Mouse (Mus musculus) kidney, postnatal 25 days (tissue): Measurements from ENCODE around the gene Fnip2.
"Not testable (repeated sequence)": the region's sequence is repeated elsewhere in the genome, so short reads cannot be mapped to it uniquely, and the experiment has no call there.

Experiments
- DNase-seq, 2 experiments: peaks; one replicate each; pipeline ENCODE4 v3.0.0; 2021; ENCODE audit warnings: mixed read lengths in 2 of 2

The Fnip2 gene

DNA sequence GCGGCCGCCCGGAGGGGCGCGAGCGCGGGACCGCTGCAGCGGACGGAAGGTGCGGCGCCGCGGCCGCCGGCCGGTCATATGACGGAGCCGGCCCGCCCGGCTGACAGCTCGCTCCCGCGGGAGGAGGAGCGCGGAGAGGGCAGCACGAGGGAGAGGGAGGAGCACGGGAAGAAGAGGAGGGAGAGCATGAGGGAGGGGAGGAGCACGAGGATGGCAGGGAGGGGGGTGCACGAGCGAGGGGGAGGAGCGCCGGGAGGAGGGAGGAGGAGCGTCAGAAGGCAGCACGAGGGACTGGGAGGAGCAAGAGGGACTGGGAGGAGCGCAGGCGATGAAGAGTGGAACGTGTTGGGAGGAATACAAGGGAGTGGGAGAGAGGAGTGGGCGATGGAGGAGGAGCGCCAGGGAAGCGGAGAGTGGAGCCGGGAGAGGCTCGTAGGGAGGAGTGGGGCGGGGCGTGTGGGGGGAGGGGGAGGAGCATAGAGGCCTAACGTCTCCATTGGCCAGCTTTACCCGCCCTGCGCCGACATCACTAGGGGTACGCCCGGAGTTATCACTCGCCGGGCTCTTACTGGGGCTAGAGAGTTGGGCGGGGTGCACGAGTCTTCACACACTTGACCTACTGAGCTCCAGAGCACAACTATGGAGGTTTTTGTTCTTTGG is at the start of gene Fnip2:
Fnip2 (minus strand) TSS at position 94 of the 660 bp plus-strand sequence.
- peak; percentile 92 to 97 for DNase-seq

DNA sequence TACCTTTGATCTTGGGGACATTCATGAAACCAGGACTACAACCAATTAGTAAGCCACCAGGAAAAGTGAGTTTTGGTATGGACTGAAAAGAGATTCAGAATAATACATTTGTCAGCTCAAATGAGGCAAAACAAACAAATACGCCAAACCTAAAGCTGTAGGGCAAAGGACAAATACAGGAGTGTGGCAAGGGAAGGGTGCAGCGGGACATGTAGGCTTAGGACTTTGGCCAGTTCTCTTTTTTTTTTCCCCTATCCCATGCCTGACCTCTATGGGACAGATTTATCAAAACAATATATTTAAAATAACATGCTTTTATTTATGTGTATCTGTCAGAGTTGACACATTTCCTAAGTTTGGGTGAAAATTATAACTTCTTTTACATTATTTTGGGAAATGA is 42.3 kb upstream of the Fnip2 start:
- DNase-seq = no peak

DNA sequence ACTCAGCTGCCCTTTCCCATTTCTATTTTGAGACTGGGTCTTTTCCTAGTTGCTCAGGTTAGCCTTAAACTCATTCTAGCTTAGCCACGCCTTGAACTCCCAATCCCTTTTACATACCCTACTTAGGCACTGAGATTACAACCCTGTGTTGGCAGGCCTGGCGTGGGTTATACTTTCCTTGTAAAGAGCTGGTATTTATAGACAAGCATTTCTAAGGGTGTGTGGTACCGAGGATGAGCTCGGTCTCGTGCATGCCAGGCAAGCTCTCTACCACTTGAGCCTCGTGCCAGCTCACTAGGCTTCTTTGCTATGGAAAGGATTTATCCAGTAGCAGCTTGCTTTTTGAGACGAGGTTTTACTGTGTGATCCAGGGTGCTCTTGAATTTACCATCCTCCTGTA is 27.9 kb upstream of the Fnip2 start:
- DNase-seq = no peak

DNA sequence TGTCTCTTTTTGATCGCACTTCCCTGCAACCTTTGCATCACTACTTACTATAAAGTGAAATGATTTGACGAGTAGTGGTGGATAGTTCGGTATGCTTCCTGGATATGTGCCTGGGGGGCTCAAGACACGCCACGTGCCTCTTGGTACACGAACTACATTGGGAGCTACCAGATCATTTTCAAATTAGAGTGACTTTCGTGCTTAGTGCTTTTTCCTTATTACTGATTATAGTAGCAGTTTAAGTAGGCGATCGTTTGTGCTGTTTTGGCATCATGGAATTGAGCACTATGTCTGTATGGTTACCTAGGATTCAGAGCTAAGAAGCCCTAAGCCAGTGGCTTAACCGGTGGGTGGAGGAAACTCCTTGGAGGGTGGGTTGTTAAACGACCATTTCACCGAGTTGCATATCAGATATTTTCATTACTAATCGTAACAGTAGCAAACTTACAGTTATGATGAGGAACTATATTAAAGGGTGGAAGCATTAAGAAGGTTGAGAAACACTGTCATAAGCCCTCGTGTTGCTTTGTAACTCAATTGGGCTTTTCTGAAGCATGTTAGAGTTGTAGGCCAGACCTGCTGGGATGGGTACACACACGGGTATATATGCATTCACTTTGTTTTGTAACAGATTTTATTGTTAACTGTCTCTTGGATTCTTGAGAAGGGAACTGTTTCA is 24.3 kb upstream of the Fnip2 start:
- DNase-seq = no peak

DNA sequence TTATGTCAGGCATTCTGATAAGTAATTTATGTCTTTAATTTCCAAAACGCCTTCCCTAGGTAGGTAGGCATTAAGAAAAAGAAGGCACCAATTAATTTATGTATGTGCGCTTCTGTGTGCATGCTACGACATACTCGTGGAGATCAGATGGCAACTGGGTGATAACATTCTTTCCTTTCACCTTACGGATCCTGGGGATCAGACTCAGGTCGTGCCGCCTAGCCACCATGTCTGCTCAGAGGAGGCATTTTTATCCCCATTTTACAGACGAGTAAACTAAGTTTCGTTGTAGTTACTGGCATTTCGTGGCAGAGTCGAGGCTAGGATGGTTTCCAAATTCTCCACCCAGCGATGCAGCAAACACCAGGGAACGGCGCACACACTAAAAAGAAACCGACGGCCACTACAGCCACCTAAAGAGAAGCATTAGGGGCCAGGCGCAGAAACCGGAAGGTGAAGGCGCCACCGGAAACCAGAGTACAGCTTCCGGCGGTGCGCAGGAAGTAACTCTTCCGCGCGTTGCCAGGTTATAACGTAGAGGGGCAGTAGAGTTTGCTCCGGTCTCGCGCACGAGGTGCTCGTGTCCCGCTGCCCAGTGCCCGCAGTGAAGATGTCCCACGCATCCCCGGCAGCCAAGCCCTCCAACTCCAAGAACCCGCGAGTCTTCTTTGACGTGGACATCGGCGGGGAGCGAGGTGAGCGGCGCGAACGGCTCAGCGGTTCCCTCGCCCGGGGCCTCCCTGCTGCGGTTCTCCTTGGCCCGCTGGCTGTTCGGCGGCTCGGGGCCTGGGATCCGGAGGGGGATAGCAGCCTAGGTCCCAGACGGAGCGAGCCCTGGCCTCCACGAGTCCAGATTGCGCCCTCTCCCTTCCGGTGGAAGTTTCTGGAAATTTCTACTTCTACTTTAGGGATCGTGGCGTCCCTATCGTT is 23.5 kb upstream of the Fnip2 start, which contains the start of gene Ppid:
Ppid (plus strand) TSS at position 480 of the 930 bp plus-strand sequence.
- peak; percentile 81 to 90 for DNase-seq

DNA sequence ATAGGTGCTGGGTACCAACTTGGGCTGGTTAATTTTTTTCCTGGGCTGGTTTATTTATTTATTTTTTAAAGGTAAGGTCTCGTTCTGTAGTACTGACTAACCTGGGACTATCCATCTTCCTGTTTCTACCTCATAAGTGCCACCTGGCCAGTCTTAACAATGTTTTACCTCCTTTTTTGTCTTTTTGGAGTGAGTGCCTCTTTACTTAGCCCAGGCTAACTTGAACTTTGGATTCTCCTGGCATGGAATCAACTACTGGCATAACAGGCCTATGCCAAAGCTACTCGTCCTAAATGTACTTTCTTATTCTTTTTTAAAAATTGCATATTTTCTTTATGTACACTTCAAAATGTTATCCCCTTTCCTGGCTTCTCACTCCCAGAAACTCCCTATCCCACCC is 22.1 kb upstream of the Fnip2 start:
- DNase-seq = peak; percentile 35 to 41

DNA sequence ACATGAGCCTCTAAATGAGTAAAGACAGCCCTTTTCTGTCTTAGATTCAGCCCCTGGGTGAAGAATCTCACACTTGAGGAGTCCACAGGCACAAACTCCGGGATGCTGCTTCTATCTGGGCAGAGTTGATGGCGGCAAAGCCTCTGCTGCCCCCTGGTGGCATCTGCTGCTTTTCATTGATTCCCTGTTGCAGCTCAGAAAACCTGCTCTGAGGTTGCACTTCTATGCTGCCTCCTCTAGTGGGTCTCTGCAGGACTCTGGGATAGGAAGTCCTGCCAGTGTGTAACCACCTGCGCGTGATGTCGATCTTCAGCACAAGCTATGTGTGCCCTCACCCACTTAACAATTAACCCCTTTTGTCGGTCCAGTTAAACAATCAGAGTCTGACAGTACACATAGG is 19.2 kb upstream of the Fnip2 start:
- DNase-seq = peak; percentile 89 to 94

DNA sequence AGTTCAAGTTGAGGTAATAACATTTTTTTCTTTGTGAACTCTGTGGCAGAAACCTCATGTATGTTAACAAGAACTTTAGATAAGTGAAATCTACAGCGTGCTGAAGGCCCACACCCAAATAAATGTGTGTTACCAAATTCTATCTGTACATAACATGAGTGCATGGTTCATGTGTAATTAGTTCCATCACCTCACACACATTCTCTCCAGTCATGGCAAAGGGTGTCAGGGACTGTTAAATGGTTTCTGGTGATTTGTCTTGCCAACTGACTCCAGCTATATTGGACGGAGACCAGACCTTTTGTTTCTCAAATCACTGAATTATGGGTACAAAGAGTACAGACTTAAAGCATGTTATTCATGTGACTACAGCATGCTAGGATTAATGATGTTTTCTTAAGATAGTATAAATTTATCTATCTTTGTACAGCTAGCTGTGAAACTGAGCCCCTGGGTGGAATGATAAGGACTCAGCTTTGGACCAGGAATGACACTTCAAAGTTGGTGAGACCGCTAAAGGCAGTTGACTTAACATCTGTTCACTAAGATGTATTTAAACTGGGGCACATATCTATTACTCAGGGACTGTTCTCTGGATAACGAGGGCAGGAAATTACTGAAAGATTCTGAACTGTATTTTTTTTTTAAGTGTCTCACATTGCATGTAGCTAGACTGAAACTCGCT is 12.4 kb upstream of the Fnip2 start:
- no peak for DNase-seq

DNA sequence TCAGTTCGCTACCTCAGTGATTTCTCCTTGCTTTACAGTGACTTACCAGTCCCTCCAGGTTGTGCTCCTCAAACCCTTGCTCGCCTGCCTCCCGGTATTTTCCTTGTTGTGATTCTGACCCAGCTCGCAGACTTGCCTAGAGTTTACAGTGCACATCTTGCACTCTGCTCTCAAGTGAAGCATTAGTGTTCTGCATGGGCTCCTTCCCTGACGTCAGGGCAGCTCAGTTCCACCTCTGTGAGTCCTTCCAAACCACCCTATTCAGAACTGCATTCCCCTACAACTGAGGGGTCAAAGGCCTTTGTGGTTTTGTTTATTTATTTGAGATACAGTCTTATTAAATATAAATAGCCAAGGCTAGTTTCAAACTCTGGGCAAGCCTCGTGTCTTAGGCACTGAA is 10.6 kb upstream of the Fnip2 start:
- peak; percentile 47 to 60 for DNase-seq

DNA sequence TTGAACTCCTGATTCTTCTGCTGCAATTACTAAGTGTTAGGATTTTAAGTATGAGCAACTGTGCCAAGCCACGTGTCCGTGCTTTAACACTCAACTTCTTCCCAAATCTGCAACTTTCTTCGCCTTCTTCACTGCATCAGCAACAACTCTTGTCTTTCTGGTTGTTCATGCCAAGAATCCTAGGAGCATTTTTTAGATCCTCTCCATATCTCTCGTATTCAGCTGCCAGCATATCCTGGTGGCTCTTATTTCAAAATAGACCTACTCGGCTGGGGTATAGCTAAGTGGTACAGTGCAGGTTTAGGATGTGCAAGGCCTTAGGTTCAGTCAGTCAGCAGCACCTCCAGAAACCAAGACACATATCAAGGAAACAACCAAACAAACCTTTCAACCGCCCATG is 10.0 kb upstream of the Fnip2 start:
- DNase-seq = no peak

DNA sequence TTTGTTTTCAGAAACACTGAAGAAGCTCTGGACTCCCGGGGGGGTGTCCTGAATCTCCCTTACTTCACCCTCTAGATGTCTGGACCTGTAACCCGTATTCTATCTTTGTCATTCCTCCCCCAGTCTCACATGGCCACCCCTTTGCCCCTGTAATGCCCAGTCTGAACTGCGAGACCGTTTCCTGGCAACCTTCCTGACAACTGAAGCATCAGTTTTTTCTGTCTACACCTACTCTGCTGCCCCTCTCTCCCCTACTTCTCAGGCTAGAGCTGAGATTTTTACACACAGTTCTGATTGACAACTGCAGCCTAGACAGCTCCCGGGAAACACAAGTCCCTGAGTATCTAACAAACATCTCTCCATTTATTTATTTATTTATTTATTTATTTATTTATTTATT is 9.3 kb upstream of the Fnip2 start:
- peak; percentile 34 to 55 for DNase-seq

DNA sequence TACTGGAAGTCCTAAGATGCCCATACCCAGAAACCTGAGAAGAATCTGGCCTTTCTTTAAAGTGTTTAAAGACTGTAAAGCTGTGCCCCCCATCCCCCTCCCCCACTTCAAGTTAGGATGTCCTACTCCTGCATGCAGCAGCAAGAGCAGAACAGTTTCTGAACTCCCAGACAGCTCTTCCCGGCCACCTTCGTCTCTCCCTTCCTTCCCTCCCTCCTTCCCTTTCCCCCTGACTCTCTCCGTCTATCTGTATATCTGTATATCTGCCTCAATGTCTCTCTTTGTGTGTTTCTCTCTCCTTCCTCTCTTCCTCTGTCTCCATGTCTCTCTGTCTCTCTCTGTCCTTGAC is 8.8 kb upstream of the Fnip2 start:
- no peak for DNase-seq

DNA sequence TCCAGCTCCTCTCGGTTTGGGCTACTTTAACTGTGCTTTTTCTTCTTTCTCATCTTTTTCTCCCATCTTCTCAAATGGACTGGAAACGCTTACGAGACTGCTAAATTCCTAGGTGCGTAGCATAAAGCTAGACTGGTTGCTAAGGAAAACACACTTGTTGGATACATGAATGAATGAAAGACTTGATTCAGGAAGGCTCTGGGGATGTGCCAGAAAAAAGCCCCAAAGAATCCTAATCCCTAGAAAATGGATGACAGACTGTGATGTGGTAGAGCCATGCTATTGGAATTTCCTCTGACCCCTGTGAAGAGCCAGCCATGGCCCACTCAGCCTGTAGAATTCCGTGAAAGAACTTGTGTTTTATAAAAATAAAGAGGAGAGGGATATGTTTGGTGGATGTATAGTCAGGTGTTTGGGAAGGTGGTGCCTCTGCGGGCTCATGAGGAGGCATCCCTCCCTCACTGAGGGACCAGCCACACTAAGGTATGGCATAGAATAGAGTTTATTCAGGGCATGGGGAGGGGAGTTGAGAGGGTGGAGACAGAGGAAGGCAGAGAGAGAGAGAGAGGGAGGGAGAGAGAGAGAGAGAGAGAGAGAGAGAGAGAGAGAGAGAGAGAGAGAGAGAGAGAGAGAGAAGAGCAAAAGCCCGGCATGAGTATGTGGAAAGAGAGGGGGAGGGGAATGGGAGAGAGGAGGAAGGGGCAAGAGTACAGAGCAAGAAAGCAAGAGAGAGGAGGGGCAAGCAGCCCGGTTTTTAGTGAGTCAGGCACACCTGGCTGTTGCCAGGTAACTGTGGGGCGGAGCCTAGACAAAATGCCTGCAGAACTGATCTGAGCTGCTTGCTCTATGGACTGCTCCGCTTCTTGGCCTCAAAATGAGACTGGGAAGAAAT is 8.2 kb upstream of the Fnip2 start:
- DNase-seq = peak; percentile 65 to 85

DNA sequence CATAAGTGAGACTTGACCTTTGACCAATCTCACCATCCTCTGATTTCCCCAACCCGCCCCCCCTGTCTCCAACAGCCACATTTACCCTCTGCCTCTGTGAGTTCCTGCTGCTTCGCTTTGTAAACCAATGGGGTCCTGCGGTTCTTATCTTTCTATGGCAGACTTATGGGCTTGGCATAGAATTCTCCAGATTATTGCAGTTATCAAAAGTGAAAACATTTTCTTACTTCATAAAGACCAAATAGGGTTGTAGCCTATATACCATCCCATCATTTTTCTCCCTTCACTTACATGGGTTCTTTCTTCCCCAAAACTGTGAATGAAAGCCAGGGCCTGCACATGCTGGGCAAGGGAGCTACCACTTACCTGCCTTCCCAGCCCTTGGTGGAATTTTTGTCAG is 6.7 kb upstream of the Fnip2 start:
- DNase-seq = no peak

DNA sequence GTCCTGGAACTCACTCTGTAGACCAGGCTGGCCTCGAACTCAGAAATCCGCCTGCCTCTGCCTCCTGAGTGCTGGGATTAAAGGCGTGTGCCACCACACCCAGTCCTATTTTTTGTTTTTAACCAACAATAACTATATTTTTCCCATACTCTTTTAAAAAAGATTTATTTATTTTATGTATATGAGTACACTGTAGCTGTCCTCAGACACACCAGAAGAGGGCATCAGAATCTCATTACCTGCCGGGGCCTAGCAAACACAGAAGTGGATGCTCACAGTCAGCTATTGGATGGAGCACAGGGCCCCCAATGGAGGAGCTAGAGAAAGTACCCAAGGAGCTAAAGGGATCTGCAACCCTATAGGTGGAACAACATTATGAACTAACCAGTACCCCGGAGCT is 5.8 kb upstream of the Fnip2 start:
- not testable (repeated sequence) for DNase-seq

DNA sequence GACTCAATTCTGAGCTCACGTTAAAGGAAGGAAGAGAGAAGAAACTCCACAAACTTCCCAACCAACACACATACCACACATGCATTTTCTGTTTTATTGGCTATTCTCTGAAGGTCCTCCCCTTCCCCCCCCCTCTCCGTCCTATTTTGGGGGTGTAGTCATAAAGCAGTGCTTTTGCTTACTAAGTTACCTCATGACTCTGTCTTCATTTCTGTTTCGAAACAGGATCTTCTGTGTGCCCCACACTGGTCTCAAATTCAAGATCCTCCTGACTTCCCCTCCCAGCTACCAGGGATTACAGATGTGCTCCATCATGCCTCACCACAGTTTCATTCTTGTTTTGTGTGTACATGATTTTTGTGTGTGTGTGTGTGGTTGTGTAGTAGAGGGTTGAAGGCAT is 4.8 kb upstream of the Fnip2 start:
- no peak for DNase-seq

DNA sequence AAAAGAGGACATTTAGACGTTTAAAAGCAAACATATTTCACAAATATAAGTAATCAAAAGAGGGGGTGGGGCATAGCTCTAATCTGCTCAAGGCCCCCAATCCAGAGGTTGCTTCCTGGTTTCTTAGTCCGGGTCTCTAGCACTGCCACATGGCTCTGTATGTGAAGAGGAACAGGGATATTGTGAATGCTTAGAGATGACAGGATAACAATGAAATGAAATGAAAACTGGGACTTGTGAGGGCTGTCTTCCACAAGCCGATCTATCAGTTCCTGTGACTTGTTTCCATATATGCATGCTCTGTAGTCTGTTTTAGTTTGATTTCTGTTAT is 1.7 kb upstream of the Fnip2 start:
- no peak for DNase-seq

DNA sequence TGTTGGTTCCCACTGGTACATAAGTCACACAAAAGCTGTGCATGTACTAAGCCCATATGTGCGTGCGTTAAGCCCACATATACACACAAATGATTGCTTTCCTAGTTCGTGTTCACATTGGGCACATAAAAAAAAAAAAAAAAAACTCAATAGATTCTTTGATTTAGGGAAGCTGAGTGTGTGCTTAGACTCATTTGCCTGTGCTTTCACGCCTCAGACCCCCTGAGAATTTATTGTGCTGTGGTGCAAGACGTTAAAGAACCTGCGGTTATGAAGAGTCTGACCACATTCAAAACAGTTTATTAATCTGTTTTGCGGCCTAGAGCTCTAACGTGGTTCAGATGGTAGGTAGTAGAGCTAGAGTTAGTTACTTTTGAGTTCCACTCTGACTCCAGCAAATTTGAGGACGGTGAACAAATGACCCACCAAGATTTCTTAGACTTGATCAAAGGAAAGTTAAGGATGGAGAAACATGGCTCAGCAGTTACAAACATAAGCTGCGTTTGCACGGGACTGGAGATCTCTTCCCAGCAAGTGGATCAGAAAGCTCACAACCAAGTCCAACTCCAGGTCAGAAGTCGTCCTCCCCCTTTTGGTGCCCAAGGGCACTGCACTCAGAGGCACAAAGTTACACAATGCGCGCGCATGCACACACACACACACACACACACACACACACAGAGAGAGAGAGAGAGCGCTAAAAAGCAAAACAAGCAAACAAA is 1.2 kb upstream of the Fnip2 start:
- no peak for DNase-seq

DNA sequence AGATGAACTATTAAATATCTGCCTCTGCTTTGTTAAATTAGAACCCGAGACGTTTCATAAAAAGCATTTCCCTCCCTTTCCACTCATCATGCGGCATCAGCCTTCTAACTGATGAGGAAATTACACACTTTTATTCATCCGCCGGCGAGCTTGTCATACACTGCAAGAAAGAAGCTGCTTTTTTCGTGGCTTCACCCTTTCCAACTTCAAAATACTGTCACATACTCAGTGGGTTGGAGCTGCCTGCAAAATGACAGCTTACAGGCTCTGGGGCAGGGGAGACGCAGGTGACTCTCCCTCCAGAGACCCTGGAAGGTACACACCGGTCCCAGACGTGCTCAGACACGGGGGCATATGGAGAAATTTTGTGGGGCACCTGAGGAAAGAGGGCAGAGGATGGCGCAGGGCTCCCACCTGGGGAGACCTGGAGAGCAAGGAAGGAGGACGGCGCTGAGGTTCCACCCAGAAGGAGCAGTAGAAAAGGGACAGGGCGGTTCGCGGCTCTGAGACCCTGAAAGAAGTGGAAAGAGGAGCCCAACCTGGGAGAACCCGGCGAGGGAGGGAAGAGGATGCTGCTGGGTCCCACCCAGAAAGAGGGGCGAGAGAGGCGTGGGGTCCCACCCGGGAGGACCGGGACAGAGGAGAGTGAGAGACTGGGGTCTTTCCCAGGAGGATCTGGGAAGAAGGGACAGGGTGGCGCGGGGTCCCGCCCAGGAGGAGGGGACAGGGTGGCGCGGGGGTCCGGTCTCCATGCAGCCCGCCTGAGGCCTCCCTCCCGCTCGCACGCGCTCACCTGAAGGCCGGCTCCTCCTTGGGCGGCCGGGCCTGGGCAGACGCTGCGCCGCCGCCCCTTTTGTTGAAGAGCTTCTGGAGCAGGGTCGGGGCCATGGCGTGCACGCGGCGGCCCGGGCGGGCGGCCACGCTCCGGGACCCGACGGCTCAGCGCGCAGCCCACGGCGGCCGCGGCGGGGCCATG is 592 bp downstream of the Fnip2 start:
- DNase-seq = peak; percentile 23 to 53
